Mouse (Mus musculus): ENCODE data around the gene Itpkc. TPM values are rescaled to one million over a fixed set of nuclear protein-coding genes. Genes with fewer than 3 reads are reported as not detected.

Gene Itpkc
- polyA plus RNA-seq, 1 experiment: 12.4 TPM

DNA sequence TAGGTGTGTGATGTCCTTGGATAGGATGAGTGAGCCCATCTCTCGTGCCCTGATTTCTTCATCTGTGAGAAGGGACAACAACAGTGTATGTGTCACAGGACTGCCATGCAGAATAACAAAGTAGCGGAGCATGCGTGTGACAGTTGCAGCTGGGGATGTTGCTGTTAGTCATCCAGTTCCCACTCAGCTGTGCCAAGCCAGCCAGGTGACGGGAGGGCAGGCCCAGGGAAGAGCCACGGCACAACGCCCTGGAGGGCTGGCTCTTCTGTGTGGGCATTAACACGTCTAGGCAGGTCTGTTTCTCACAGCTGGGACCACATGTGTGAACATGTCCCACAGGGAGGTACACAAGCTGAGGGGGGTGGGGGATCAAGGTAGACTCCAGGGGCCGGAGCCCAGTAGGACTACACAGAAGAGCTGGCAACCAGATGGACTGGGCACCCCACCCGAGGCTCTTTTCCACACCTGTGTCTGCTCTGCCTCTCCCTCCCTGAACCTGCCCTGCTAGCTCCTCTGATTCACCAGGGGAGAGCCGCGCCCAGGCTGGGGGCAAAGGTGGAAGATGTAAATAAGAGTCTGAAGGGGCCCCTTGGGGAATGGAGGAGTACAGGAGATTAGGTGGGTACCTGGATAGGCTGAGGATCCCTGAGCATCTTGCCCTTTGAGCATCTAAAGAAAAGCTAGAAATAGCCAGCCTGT, 3.4 kb downstream of the Itpkc start:
- peaks cover 32% of the 10 kb centered on the region for H3K4me1 ChIP-seq (replicated peaks; ENCODE audit: control insufficient read depth, insufficient read depth, low read length)
- no peak overlapping the region for H3K27ac ChIP-seq (ENCODE audit: control insufficient read depth, insufficient read depth, low read length)
- TF ChIP-seq CTCF (IDR thresholded peaks at IDR 0.05; ENCODE audit: borderline replicate concordance, control insufficient read depth, extremely low read depth, insufficient read depth, low read length, poor library complexity) (no peak), POLR2A (IDR thresholded peaks at IDR 0.05; ENCODE audit: control insufficient read depth, extremely low read depth, insufficient read depth, low read length, poor library complexity) (no peak)
- DNase-seq: no peak
- H3K36me3 ChIP-seq (ENCODE audit: control insufficient read depth, insufficient read depth, low read length): no peaks in the 10 kb centered on the region
- 87% methylated on average over 11 of the region's 11 CpGs for WGBS
- no peaks in the 10 kb centered on the region for H3K27me3 ChIP-seq (ENCODE audit: control insufficient read depth, insufficient read depth, low read length)
- H3K4me3 ChIP-seq (ENCODE audit: control insufficient read depth, insufficient read depth, low read length): no peak overlapping the region

DNA sequence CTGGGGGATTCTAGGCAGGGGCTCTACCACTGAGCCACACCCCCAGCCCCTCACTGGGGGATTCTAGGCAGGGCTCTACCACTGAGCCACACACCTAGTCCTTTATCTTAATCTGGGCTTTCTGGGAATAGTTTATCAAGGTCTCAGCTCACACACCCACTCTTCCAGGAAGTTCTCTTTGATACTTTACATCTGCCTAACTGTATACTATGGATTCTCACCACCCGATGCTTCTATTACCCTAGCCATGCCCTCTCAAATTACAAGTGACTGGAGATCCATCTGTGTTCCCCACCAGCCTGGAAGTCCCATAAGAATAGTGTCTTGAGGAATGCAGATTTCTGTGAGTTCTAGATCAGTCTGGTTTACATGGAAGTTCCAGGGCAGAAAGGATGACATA, 5.9 kb downstream of the Itpkc start:
- TF ChIP-seq CTCF (IDR thresholded peaks at IDR 0.05; ENCODE audit: borderline replicate concordance, control insufficient read depth, extremely low read depth, insufficient read depth, low read length, poor library complexity): no peak
- no peak for TF ChIP-seq POLR2A (IDR thresholded peaks at IDR 0.05; ENCODE audit: control insufficient read depth, extremely low read depth, insufficient read depth, low read length, poor library complexity)
- WGBS: 85% methylated on average over 1 of the region's 1 CpGs
- H3K36me3 ChIP-seq (ENCODE audit: control insufficient read depth, insufficient read depth, low read length): no peaks in the 10 kb centered on the region
- H3K4me1 ChIP-seq (replicated peaks; ENCODE audit: control insufficient read depth, insufficient read depth, low read length): peaks cover 25% of the 10 kb centered on the region
- H3K27ac ChIP-seq (ENCODE audit: control insufficient read depth, insufficient read depth, low read length): no peak overlapping the region
- DNase-seq: no peak
- no peak overlapping the region for H3K4me3 ChIP-seq (ENCODE audit: control insufficient read depth, insufficient read depth, low read length)
- no peaks in the 10 kb centered on the region for H3K27me3 ChIP-seq (ENCODE audit: control insufficient read depth, insufficient read depth, low read length)

GRCm38 (mm10) chr7:27221939-27222338, 6.5 kb downstream of the Itpkc start:
- no peak overlapping the region for H3K27ac ChIP-seq (ENCODE audit: control insufficient read depth, insufficient read depth, low read length)
- WGBS: 85% methylated on average over 6 of the region's 6 CpGs
- no peaks in the 10 kb centered on the region for H3K27me3 ChIP-seq (ENCODE audit: control insufficient read depth, insufficient read depth, low read length)
- H3K36me3 ChIP-seq (ENCODE audit: control insufficient read depth, insufficient read depth, low read length): no peaks in the 10 kb centered on the region
- TF ChIP-seq CTCF (IDR thresholded peaks at IDR 0.05; ENCODE audit: borderline replicate concordance, control insufficient read depth, extremely low read depth, insufficient read depth, low read length, poor library complexity) (no peak), POLR2A (IDR thresholded peaks at IDR 0.05; ENCODE audit: control insufficient read depth, extremely low read depth, insufficient read depth, low read length, poor library complexity) (no peak)
- H3K4me1 ChIP-seq (replicated peaks; ENCODE audit: control insufficient read depth, insufficient read depth, low read length): peaks cover 19% of the 10 kb centered on the region
- no peak overlapping the region for H3K4me3 ChIP-seq (ENCODE audit: control insufficient read depth, insufficient read depth, low read length)
- DNase-seq: no peak

DNA sequence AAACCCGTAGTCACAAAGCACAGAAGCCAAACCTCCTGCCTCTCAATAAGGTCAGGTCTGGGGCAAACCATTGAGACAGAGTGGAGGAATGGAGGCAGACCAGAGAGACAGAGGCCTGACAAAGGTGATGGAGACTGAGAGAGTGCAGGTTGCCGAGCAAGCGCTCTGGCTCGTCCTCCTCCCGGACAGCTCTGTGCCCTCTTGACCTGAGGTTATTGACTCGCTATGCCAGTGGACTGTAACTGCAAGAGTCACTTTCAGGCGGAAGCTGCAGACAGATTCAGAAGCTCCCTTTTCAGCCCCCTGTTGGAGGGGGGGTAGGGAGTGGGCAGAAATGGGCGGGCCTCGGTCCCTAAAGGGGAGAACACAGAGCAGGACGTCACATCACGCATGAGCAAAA, 8.5 kb downstream of the Itpkc start:
- TF ChIP-seq CTCF (IDR thresholded peaks at IDR 0.05; ENCODE audit: borderline replicate concordance, control insufficient read depth, extremely low read depth, insufficient read depth, low read length, poor library complexity): no peak
- no peak for TF ChIP-seq POLR2A (IDR thresholded peaks at IDR 0.05; ENCODE audit: control insufficient read depth, extremely low read depth, insufficient read depth, low read length, poor library complexity)
- no peaks in the 10 kb centered on the region for H3K27me3 ChIP-seq (ENCODE audit: control insufficient read depth, insufficient read depth, low read length)
- H3K4me1 ChIP-seq (replicated peaks; ENCODE audit: control insufficient read depth, insufficient read depth, low read length): peaks cover 2% of the 10 kb centered on the region
- no peak for DNase-seq
- WGBS: 96% methylated on average over 11 of the region's 11 CpGs
- no peak overlapping the region for H3K4me3 ChIP-seq (ENCODE audit: control insufficient read depth, insufficient read depth, low read length)
- H3K36me3 ChIP-seq (ENCODE audit: control insufficient read depth, insufficient read depth, low read length): no peaks in the 10 kb centered on the region
- H3K27ac ChIP-seq (ENCODE audit: control insufficient read depth, insufficient read depth, low read length): no peak overlapping the region

- TF ChIP-seq CTCF (IDR thresholded peaks at IDR 0.05; ENCODE audit: borderline replicate concordance, control insufficient read depth, extremely low read depth, insufficient read depth, low read length, poor library complexity) (no peak), POLR2A (IDR thresholded peaks at IDR 0.05; ENCODE audit: control insufficient read depth, extremely low read depth, insufficient read depth, low read length, poor library complexity) (no peak)
- Histone ChIP-seq H3K27ac (ENCODE audit: control insufficient read depth, insufficient read depth, low read length) (no peak overlapping the region), H3K4me3 (ENCODE audit: control insufficient read depth, insufficient read depth, low read length) (no peak overlapping the region), H3K36me3 (ENCODE audit: control insufficient read depth, insufficient read depth, low read length) (peaks cover 9% of the 10 kb centered on the region), H3K27me3 (ENCODE audit: control insufficient read depth, insufficient read depth, low read length) (no peaks in the 10 kb centered on the region), H3K4me1 (replicated peaks; ENCODE audit: control insufficient read depth, insufficient read depth, low read length) (no peaks in the 10 kb centered on the region)
- WGBS: 94% methylated on average over 7 of the region's 7 CpGs
- DNase-seq: no peak
Observed at GRCm38 (mm10) chr7:27218586-27218985, 9.9 kb downstream of the Itpkc start.

DNA sequence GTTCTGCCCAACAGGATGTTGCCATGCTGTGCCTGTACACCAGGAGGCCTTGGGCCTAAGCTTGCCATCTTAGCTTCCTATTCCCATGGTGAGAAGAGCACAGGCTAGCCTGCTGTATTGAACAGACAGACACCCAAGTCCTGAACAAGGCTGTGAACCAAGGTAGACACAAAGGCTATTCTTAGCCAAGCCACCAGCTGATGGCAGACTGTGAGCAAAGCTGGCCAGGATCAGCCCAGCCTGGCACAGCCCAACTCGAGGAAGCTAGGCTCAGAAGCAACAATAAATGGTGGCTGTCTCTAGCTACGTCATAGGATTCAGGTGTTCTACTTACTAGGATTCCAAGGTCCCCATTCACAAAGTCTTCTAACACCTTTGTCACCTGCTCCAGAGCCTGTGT, 15.8 kb downstream of the Itpkc start:
- H3K27me3 ChIP-seq (ENCODE audit: control insufficient read depth, insufficient read depth, low read length): no peaks in the 10 kb centered on the region
- no peak overlapping the region for H3K27ac ChIP-seq (ENCODE audit: control insufficient read depth, insufficient read depth, low read length)
- H3K36me3 ChIP-seq (ENCODE audit: control insufficient read depth, insufficient read depth, low read length): peaks cover 37% of the 10 kb centered on the region
- no peak for DNase-seq
- TF ChIP-seq POLR2A (IDR thresholded peaks at IDR 0.05; ENCODE audit: control insufficient read depth, extremely low read depth, insufficient read depth, low read length, poor library complexity): no peak
- TF ChIP-seq CTCF (IDR thresholded peaks at IDR 0.05; ENCODE audit: borderline replicate concordance, control insufficient read depth, extremely low read depth, insufficient read depth, low read length, poor library complexity): no peak
- no peaks in the 10 kb centered on the region for H3K4me1 ChIP-seq (replicated peaks; ENCODE audit: control insufficient read depth, insufficient read depth, low read length)
- WGBS: 96% methylated on average over 2 of the region's 2 CpGs
- no peak overlapping the region for H3K4me3 ChIP-seq (ENCODE audit: control insufficient read depth, insufficient read depth, low read length)

Data from thymus, adult 2 months (tissue).